Mouse (Mus musculus) CH12.LX (cell line): ENCODE measurements around the gene Homez. TPM values are rescaled to one million over a fixed set of nuclear protein-coding genes. Genes with fewer than 3 reads are reported as not detected.

Experiments
- DNase-seq: peaks from one replicate; pipeline ENCODE4 v3.0.0-alpha.2; 2013; ENCODE audit errors: extremely low read depth
- H3K27ac ChIP-seq: 2 replicates; pipeline ENCODE4 v1.5.1; 2012; ENCODE audit warnings: low read depth, mild to moderate bottlenecking, control low read depth, moderate library complexity; ENCODE audit not compliant: insufficient read depth
- H3K27me3 ChIP-seq: replicated peaks from 2 replicates; pipeline ENCODE3; 2012; ENCODE audit warnings: inconsistent platforms
- H3K36me3 ChIP-seq, 2 experiments: replicated peaks in 1 of 2; 2 replicates each; pipeline versions ENCODE3 to v1.6.1; 2012; ENCODE audit warnings: inconsistent platforms in 1 of 2, low read length in 1 of 2, mild to moderate bottlenecking in 1 of 2, mixed read lengths in 1 of 2, moderate library complexity in 1 of 2; ENCODE audit not compliant: control insufficient read depth in 1 of 2, insufficient read depth in 1 of 2
- H3K4me1 ChIP-seq, 2 experiments: 2 replicates each; pipeline ENCODE4 v1.6.1; 2012; ENCODE audit warnings: inconsistent platforms in 1 of 2, moderate library complexity in 1 of 2; ENCODE audit not compliant: insufficient read depth in 2 of 2, control insufficient read depth in 1 of 2
- H3K4me2 ChIP-seq: 2 replicates; pipeline ENCODE4 v1.6.1; 2012; ENCODE audit warnings: low read depth, mild to moderate bottlenecking, control low read depth; ENCODE audit not compliant: poor library complexity, insufficient read depth, severe bottlenecking
- H3K4me3 ChIP-seq, 3 experiments: fragments of 150-350 bp in 1 of 3; sonication (generic) in 1 of 3; replicated peaks in 1 of 3; 2 replicates each; pipeline versions ENCODE3 to v1.5.1; 2011 to 2012; ENCODE audit warnings: low read depth in 2 of 3, low read length in 2 of 3, mild to moderate bottlenecking in 2 of 3, moderate library complexity in 2 of 3, control low read depth in 1 of 3, improper control_type of control experiment in 1 of 3, inconsistent platforms in 1 of 3, mixed read lengths in 1 of 3; ENCODE audit not compliant: poor library complexity in 1 of 3
- H3K79me2 ChIP-seq: replicated peaks from 2 replicates; pipeline ENCODE4 v1.6.1; 2012; ENCODE audit warnings: mild to moderate bottlenecking, moderate library complexity; ENCODE audit not compliant: control insufficient read depth, poor library complexity, insufficient read depth, severe bottlenecking; ENCODE audit errors: extremely low read depth
- H3K9ac ChIP-seq: 2 replicates; pipeline ENCODE4 v1.6.1; 2012; ENCODE audit warnings: low read depth, mild to moderate bottlenecking, control low read depth, moderate library complexity; ENCODE audit not compliant: insufficient read depth
- H3K9me3 ChIP-seq: replicated peaks from 2 replicates; pipeline ENCODE3; 2012; ENCODE audit warnings: low read length, inconsistent platforms, mixed read lengths
- CHD2 ChIP-seq: IDR thresholded peaks from 2 replicates; pipeline ENCODE4 v1.6.1; 2011; ENCODE audit warnings: low read length, improper control_type of control experiment
- CTCF ChIP-seq, 2 experiments: IDR thresholded peaks in 1 of 2; conservative IDR thresholded peaks in 1 of 2; 2 replicates each; pipeline ENCODE4 v1.5.1; 2011 to 2012; ENCODE audit warnings: low read depth in 2 of 2, low read length in 2 of 2, improper control_type of control experiment in 1 of 2, inconsistent platforms in 1 of 2, mild to moderate bottlenecking in 1 of 2, moderate library complexity in 1 of 2
- ELF1 ChIP-seq: IDR thresholded peaks from 2 replicates; pipeline ENCODE4 v1.6.1; 2014; ENCODE audit warnings: low read depth, mild to moderate bottlenecking, inconsistent platforms, low read length, improper control_type of control experiment
- PAX5 ChIP-seq: IDR thresholded peaks from 2 replicates; pipeline ENCODE4 v1.6.1; 2012; ENCODE audit warnings: low read length, inconsistent platforms, mixed read lengths
- RAD21 ChIP-seq: IDR thresholded peaks from 2 replicates; pipeline ENCODE4 v1.6.1; 2011; ENCODE audit warnings: low read depth, mild to moderate bottlenecking, low read length, improper control_type of control experiment, moderate library complexity
- UBTF ChIP-seq: IDR thresholded peaks from 2 replicates; pipeline ENCODE4 v1.6.1; 2012; ENCODE audit warnings: low read depth, mild to moderate bottlenecking, inconsistent platforms, low read length, improper control_type of control experiment, moderate library complexity
- dilution Hi-C: fragments of 300-500 bp; cut with MboI; formaldehyde crosslinking; loops from 2 replicates; pipeline ENCODE4 v1.14.3; 2020; ENCODE audit warnings: low sequenced_read_pairs; ENCODE audit not compliant: extremely low pct_unique_long_range_greater_than_20kb, extremely low pct_ligation_motif_present
- in situ Hi-C: fragments of 300-500 bp; cut with MboI; formaldehyde crosslinking; loops from 3 replicates; pipeline ENCODE4 v1.14.3; 2019; ENCODE audit warnings: low sequenced_read_pairs, low pct_ligation_motif_present, low pct_unique_long_range_greater_than_20kb, mixed read lengths
- polyA plus RNA-seq: library from polyadenylated mRNA; unstranded; fragments of >175 nt; gene quantifications from 2 replicates; pipeline ENCODE4 v1.2.1, GENCODE M21; 2012; ENCODE audit warnings: low read depth; ENCODE audit not compliant: insufficient read length
- total RNA-seq, 2 experiments: library from RNA; depleted of rRNA; stranded (reverse); fragments of 300-350 nt in 1 of 2; fragments of >200 nt in 1 of 2; gene quantifications; 2 replicates each; pipeline ENCODE4 v1.2.3; 2012 to 2014

Homez gene
- total and polyA plus RNA-seq, 3 experiments: 3.5 to 7.2 (median 3.7) TPM

GRCm38 (mm10) chr14:54900383-54900782 lies 29.6 kb upstream of the Homez start:
- dilution Hi-C loops (no loop called here), in situ Hi-C loops (loop anchor here (5.0 kb wide), 2 partner anchors 37 to 112 kb away; partner anchors contain the start of gene Cmtm5)
- DNase-seq: peak; percentile 82
- Histone ChIP-seq H3K36me3 (peaks cover 26 to 40% of the 10 kb centered on the region in 2 experiments), H3K4me3 (no peak overlapping the region), H3K9ac (no peak overlapping the region), H3K9me3 (no peaks in the 10 kb centered on the region), H3K27ac (no peak overlapping the region), H3K4me2 (no peak overlapping the region), H3K4me1 (peaks cover 0 to 33% of the 10 kb centered on the region in 2 experiments; a peak in 2 of 4 replicates), H3K79me2 (peaks cover 11% of the 10 kb centered on the region), H3K27me3 (no peaks in the 10 kb centered on the region)
- TF ChIP-seq RAD21 (no peak), CTCF (conservative IDR thresholded peaks at IDR 0.05 in 1 of 2, IDR thresholded peaks at IDR 0.05 in 1 of 2; ENCODE audit: low read depth in 2 of 2, low read length in 2 of 2) (peak in 1 of 2 experiments; percentile 81; a peak in 2 of 4 replicates)

- peaks cover 26 to 40% of the 10 kb centered on the region in 2 experiments for H3K36me3 ChIP-seq
- in situ Hi-C loops: no loop called here
- H3K79me2 ChIP-seq: peaks cover 25% of the 10 kb centered on the region
- H3K27me3 ChIP-seq: no peaks in the 10 kb centered on the region
- DNase-seq: no peak
- no peak overlapping the region for H3K4me2 ChIP-seq
- TF ChIP-seq ELF1: no peak
- TF ChIP-seq PAX5: no peak
- TF ChIP-seq CHD2: no peak
- no peak for TF ChIP-seq RAD21
- TF ChIP-seq, all 38 proteins: peak for 0
- H3K4me3 ChIP-seq: no peak overlapping the region
- H3K9ac ChIP-seq: no peak overlapping the region
- H3K27ac ChIP-seq: no peak overlapping the region
- dilution Hi-C loops: no loop called here
- H3K9me3 ChIP-seq: no peaks in the 10 kb centered on the region
- peaks cover 0 to 39% of the 10 kb centered on the region in 2 experiments; a peak in 2 of 4 replicates for H3K4me1 ChIP-seq
Observed at GRCm38 (mm10) chr14:54897445-54897844, 26.7 kb upstream of the Homez start.

GRCm38 (mm10) chr14:54894296-54895151 lies 23.8 kb upstream of the Homez start:
- H3K27me3 ChIP-seq: no peaks in the 10 kb centered on the region
- H3K9me3 ChIP-seq: no peaks in the 10 kb centered on the region
- peaks cover 26 to 38% of the 10 kb centered on the region in 2 experiments for H3K36me3 ChIP-seq
- peaks cover 0 to 32% of the 10 kb centered on the region in 2 experiments; a peak in 2 of 4 replicates for H3K4me1 ChIP-seq
- peak overlapping the region; percentile 77 to 81 (median 80) for H3K4me3 ChIP-seq
- H3K79me2 ChIP-seq: peaks cover 25% of the 10 kb centered on the region
- in situ Hi-C loops: no loop called here
- TF ChIP-seq CTCF (conservative IDR thresholded peaks at IDR 0.05 in 1 of 2, IDR thresholded peaks at IDR 0.05 in 1 of 2; ENCODE audit: low read depth in 2 of 2, low read length in 2 of 2): no peak
- 0 out of 2 replicates have a peak, but pooled peaks have one; percentile 51 for TF ChIP-seq UBTF
- 0 out of 2 replicates have a peak overlapping the region, but pooled peaks have one; percentile 13 for H3K27ac ChIP-seq
- no peak for DNase-seq
- peak overlapping the region; percentile 83; the same call in 1 of the 2 replicates for H3K4me2 ChIP-seq
- H3K9ac ChIP-seq: peak overlapping the region; percentile 100
- dilution Hi-C loops: no loop called here
